Mouse (Mus musculus) 3T3-L1 (cell line): ENCODE results near the gene Ctsa.
"Not testable (repeated sequence)": the region's sequence is repeated elsewhere in the genome, so short reads cannot be mapped to it uniquely, and the experiment has no call there.

Experiments
- DNase-seq: peaks from one replicate; pipeline ENCODE4 v3.0.0-alpha.2; 2015; ENCODE audit warnings: low read depth, low spot score

Gene Ctsa

DNA sequence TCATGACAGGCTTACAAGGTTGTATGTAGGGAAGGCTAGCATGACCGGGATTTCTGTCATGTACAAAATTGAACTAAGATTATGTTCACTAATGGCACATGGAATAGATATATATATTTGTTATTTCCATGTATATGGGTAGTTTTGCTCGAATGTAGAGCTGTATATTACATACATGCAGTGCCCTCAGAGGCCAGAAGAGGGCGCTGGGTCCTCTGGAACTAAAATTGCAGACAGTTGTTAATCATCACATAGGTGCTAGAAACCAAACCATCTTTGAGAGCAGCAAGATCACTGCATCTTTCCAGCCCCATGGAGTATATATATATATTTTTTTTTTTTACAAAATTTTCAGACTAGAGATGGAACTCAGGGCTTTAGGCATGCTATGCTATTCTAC is 13.1 kb downstream of the Ctsa start:
- peak; percentile 36 for DNase-seq

DNA sequence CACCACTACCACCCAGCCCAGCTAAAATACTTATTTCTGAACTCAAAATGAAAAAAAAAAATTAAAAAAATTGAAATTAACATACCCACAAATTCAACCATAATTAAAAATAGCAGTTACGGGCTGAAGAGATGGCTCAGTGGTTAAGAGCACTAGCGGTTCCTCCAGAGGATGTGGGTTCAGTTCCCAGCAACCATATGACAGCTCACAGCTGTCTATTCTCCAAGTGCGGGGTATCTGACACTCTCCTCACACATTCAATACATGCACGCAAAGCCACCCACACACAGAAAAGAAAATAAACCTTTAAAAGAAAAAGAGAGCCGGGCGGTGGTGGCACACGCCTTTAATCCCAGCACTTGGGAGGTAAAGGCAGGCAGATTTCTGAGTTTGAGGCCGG is 17.4 kb downstream of the Ctsa start:
- no peak for DNase-seq

DNA sequence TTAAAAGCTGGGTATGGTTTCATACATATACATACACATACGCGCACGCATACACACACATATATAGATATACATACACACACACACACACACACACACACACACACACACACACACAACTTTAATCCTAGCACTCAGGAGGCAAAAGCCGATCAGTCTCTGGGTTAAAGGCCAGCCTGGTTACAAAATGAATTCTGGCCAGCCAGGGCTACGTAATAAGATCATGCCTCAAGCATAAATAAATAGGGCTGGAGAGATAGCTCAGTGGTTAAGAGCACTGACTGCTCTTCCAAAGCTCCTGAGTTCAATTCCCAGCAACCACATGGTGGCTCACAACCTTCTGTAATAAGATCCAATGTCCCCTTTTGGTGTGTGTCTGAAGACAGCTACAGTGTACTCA is 22.9 kb downstream of the Ctsa start:
- DNase-seq, result not testable (repeated sequence)

GRCm38 (mm10) chr2:164856309-164857100 is 23.8 kb downstream of the Ctsa start:
- DNase-seq, result no peak

DNA sequence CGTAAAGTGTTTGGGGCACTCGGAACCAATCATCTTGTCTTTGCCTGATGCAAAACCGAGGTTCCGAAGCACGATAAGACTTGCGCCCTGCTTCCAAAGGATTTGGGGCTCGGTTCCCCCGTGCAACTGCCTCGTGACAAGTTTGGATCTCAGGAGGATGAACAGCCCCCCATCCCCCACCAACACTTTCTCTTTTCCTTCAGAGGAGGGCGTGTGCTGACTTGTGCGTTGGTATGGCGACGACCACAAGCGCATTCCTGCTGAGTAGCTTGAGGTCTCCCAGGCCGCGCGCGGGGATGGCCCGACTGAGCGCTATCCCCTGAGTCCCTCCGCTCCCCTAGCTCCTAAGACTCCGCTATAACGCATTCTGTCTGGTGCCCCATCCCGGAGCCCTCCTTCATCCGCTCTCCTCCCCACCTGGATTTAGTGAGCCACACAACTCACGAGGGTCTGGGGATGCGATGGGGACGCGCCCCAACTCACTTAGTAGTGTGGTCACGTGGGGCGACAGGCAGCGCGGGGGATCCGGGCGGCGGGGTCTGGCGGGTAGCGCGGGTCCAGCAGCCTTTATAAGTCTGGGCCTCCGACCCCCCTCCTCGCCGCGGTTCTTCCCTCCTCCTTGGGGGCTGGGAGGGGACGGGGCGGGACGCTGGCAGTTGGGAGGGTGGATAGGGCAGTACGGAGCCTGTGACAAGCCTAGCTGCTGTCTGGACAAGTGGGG is 24.6 kb downstream of the Ctsa start, which contains the start of gene Pltp:
TSS of gene Pltp (minus strand) at position 611 of the 721 bp plus-strand sequence.
- peak; percentile 90 for DNase-seq

DNA sequence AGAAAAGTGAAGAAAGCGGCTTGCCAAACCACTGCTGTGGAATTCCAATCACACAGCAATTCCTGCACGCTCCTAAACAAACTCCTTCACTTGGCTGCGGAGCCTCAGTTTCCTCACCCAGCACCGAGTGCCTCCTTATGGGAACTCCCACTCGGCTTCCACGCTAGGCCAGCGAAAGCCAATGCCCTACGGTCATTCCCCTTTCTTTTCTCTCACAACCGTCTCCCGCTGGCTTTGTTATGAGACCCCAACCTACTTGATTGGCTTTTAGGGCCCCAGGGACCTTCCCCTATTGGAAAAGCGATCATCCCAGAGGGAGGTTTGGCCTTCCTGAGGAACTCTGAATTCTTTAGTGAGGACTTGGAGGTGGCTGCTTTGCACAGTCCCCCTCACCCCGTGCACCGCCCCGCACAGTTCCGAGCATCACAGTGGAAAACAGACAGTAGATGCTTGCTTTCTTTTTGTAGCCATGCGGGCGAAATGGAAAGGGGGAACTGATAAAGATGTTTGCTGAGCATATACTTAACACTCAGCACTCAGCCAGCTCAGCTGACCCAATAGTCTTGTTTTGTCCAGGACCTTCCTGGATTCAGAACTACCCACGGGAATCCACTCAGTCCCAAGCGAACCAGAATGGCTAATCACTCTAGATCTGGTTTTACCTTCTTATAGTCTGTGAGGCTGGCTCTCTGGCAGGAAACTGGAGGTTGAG is 25.3 kb downstream of the Ctsa start:
- no peak for DNase-seq

DNA sequence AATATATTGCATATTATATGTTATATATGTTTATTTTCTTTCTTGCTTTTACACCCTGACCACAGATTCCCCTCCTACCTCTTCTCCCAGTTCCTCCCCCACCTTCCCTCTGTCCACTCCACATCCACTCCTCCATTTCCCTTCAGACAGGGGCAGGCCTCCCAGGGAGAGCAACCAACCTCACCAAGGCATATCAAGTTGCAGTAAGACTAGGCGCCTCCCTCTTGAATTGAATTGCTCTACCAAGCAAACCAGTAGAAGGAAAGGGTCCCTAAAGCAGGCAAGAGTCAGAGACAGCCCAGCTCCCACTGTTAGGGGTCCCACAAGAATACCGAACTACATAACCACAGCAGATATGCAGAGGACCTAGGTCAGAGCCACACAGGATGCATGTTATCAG is 26.5 kb downstream of the Ctsa start:
- no peak for DNase-seq

GRCm38 (mm10) chr2:164859640-164860432 is 27.2 kb downstream of the Ctsa start:
- no peak for DNase-seq

- DNase-seq, result peak; percentile 33
Measured at GRCm38 (mm10) chr2:164861094-164861493, 28.4 kb downstream of the Ctsa start.

DNA sequence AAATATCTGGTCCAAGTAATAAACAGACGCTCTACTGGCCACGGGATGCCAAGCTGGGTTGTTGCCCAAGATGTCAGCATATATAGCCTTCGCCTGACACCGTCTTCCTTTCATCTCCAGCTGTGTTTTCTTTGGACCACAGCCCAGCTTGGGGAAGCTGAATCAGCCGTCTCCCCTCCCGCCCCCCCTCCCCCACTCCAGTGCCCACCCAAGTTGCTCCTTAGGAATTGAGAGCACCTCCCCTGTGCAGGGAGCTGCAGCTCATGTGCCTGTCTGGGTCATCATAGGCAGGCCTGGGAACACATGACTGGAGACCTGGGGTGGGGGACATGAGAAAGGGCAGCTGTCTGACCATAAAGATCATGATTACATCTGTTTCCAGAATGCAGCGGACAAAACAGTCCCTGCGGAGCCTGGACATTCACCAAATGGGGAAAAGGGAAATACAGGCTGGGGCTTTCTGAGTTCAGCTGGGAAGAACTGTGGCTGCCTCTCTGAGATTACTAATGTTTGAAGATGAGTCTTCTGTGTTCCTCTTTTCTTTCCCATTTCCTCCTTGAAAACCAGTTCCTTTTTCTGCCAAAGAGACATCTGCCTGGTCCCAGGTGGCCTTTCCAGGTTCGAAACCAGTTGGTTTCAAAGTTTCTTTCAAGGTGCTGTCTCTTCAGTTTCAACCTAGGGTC is 29.6 kb downstream of the Ctsa start:
- peak; percentile 72 for DNase-seq

GRCm38 (mm10) chr2:164863411-164863810 is 30.7 kb downstream of the Ctsa start:
- DNase-seq, result not testable (repeated sequence)

GRCm38 (mm10) chr2:164864593-164864992 is 31.9 kb downstream of the Ctsa start:
- DNase-seq, result no peak

GRCm38 (mm10) chr2:164866741-164867551 is 34.3 kb downstream of the Ctsa start:
- DNase-seq, result peak; percentile 80

DNA sequence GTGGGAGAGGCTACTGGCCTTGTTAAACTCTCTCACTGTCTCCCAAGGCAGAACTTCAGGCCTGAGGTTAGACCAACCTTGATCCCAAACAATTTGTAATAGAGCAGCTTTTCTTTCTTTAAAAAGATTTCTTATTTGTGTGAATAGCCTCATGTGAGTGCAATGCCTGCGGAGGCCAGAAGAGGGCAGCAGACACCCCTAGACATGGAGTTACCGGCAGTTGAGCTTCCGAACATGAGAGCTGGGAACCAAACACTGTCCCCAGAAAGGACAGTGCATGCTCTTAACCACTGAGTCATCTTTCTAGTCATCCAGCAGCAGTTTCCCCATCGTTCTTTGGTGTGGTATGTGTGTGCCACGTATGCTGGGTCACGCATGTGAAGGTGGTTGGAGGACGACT is 34.9 kb downstream of the Ctsa start:
- DNase-seq, result peak; percentile 53

DNA sequence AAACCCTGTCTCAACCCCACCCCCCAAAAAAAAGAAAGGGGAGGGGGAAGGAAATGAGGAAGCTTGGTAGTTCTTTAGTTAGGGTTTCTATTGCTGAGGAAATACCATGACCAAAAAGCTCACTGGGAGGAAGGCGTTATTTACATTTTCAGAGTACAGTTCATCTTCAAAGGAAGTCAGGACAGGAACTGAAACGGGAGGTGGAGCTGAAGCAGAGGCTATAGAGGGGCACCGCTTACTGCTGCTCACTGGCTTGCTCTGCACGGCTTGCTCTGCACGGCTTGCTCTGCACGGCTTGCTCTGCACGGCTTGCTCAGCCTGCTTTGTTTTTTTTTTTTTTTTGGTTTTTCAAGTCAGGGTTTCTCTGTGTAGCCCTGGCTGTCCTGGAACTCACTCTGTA is 35.8 kb downstream of the Ctsa start:
- no peak for DNase-seq

DNA sequence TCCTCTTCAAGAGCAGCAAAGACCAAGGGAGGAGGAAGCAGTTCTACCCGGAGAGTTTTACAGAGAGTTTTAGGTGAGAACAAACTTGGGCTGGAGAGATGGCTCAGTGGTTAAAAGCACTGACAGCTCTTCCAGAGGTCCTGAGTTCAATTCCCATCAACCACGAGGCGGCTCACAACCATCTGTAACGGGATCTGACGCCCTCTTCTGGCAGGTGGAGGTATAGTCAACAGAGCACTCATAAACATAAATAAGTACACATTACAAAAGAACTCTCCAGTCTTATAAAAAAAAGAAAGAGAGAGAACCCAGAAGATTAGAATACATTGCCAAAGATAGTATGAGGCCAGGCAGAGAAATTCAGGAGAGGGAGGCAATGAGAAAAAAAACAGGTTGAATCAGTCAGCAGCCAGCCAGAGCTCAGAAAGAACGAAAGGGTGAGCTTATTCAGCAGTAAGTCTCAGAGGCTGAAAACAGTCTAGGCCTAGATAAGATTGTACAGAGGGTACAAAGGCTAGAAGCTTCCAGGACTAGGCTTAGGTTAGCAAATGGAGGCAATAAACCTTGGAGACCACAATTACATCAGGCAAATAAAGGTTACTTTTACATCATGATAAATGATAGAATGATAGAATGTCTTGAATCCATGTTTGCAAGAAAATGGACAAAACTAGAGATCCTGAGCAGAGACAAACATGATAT is 39.1 kb downstream of the Ctsa start:
- no peak for DNase-seq

DNA sequence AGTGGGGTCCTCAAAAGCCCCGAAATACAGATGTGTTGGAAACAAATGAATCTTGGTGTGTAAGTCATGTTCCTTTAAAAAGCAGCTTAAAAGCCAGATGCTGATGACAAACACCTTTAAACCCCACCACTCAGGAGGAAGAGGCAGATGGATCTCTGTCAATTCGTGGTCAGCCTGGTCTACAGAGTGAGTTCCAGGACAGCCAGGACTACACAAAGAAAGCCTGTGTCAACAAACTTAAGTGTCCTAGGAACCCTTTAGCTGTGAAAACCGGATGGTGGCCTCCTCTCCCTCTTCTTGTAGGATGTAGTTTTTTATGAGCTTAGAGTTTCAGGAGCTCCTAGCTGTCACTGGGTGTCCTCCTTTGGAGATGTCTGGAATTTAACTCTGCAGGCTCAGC is 40.9 kb downstream of the Ctsa start:
- DNase-seq, result no peak

GRCm38 (mm10) chr2:164874239-164874769 is 41.6 kb downstream of the Ctsa start:
- DNase-seq, result peak; percentile 50

- not testable (repeated sequence) for DNase-seq
Measured at GRCm38 (mm10) chr2:164875648-164876047, 43.0 kb downstream of the Ctsa start.
